Mouse (Mus musculus) forebrain, embryonic 16.5 days (tissue): ENCODE results near the gene Ckap2l. TPM values are rescaled to one million over a fixed set of nuclear protein-coding genes. Genes with fewer than 3 reads are reported as not detected.

ENCODE experiments used
- ATAC-seq: fragments of 200-750 bp; cut with Nextera tagmentation; 2 replicates; pipeline ENCODE4 v1.8.0; 2017; ENCODE audit warnings: mild to moderate bottlenecking, moderate library complexity
- H3K27ac ChIP-seq: fragments of 300-500 bp; sonication (generic); 2 replicates; pipeline ENCODE4 v1.5.1; 2014; ENCODE audit warnings: low read length, control low read depth
- H3K27me3 ChIP-seq: fragments of 300-500 bp; sonication (generic); replicated peaks from 2 replicates; pipeline ENCODE4 v1.6.1; 2014; ENCODE audit warnings: low read length; ENCODE audit not compliant: control insufficient read depth, insufficient read depth
- H3K36me3 ChIP-seq: fragments of 300-500 bp; sonication (generic); 2 replicates; pipeline ENCODE4 v1.6.1; 2014; ENCODE audit not compliant: control insufficient read depth, insufficient read depth
- H3K4me1 ChIP-seq: fragments of 300-500 bp; sonication (generic); replicated peaks from 2 replicates; pipeline ENCODE4 v1.6.1; 2014; ENCODE audit warnings: low read length; ENCODE audit not compliant: control insufficient read depth, insufficient read depth
- H3K4me2 ChIP-seq: fragments of 300-500 bp; sonication (generic); 2 replicates; pipeline ENCODE4 v1.6.1; 2014; ENCODE audit warnings: mild to moderate bottlenecking, low read length, control low read depth
- H3K4me3 ChIP-seq: fragments of 300-500 bp; sonication (generic); replicated peaks from 2 replicates; pipeline ENCODE4 v1.5.1; 2014; ENCODE audit warnings: mild to moderate bottlenecking, low read length, control low read depth
- H3K9ac ChIP-seq: fragments of 300-500 bp; sonication (generic); replicated peaks from 2 replicates; pipeline ENCODE4 v1.6.1; 2014; ENCODE audit warnings: low read depth, low read length, control low read depth
- H3K9me3 ChIP-seq: fragments of 300-500 bp; sonication (generic); 2 replicates; pipeline ENCODE4 v1.6.1; 2016; ENCODE audit warnings: low read length; ENCODE audit not compliant: control insufficient read depth
- WGBS: fragments of 180-500 bp; shearing (Covaris S2); extraction: QIAGEN DNeasy Blood & Tissue Kit; methylation state at CpG from one replicate; pipeline ENCODE4 v1.1.7; 2014; 5-methylcytosine and 5-hydroxymethylcytosine counted together
- polyA plus RNA-seq: library from polyadenylated mRNA; unstranded; fragments of >200 nt; fragmentation: Nextera tagmentation; extraction: Ambion mirVana; gene quantifications from 2 replicates; pipeline ENCODE4 v1.2.1, GENCODE M21; 2015

Gene Ckap2l
- polyA plus RNA-seq, 1 experiment from 2014 or later, result 17.6 TPM

- no peak overlapping the region for H3K27ac ChIP-seq
- no peaks in the 10 kb centered on the region for H3K36me3 ChIP-seq
- H3K4me1 ChIP-seq, result no peaks in the 10 kb centered on the region
- ATAC-seq, result no peak
- no peak overlapping the region for H3K9ac ChIP-seq
- no peak overlapping the region for H3K4me2 ChIP-seq
- H3K27me3 ChIP-seq, result no peaks in the 10 kb centered on the region
- H3K9me3 ChIP-seq, result no peaks in the 10 kb centered on the region
- H3K4me3 ChIP-seq, result no peak overlapping the region
- WGBS, result 87% methylated on average over 20 of the region's 20 CpGs
These were observed 52.4 kb downstream of the Ckap2l start for GRCm38 (mm10) chr2:129244446-129245120.

- no peak overlapping the region for H3K4me2 ChIP-seq
- H3K27me3 ChIP-seq, result no peaks in the 10 kb centered on the region
- 43% methylated on average over 9 of the region's 9 CpGs for WGBS
- H3K9me3 ChIP-seq, result no peaks in the 10 kb centered on the region
- no peak overlapping the region for H3K4me3 ChIP-seq
- H3K36me3 ChIP-seq, result no peaks in the 10 kb centered on the region
- H3K4me1 ChIP-seq, result no peaks in the 10 kb centered on the region
- H3K27ac ChIP-seq, result no peak overlapping the region
- H3K9ac ChIP-seq, result no peak overlapping the region
- no peak for ATAC-seq
These were observed 53.2 kb downstream of the Ckap2l start for GRCm38 (mm10) chr2:129243786-129244185.

- ATAC-seq, result no peak
- 91% methylated on average over 4 of the region's 4 CpGs for WGBS
- Histone ChIP-seq H3K9ac (no peak overlapping the region), H3K27me3 (no peaks in the 10 kb centered on the region), H3K4me1 (no peaks in the 10 kb centered on the region), H3K27ac (no peak overlapping the region), H3K4me2 (no peak overlapping the region), H3K4me3 (no peak overlapping the region), H3K9me3 (no peaks in the 10 kb centered on the region), H3K36me3 (no peaks in the 10 kb centered on the region)
These were observed 54.0 kb downstream of the Ckap2l start for GRCm38 (mm10) chr2:129243005-129243404.

GRCm38 (mm10) chr2:129241845-129242833, 54.9 kb downstream of the Ckap2l start:
- Histone ChIP-seq H3K4me3 (no peak overlapping the region), H3K9me3 (no peaks in the 10 kb centered on the region), H3K9ac (no peak overlapping the region), H3K27me3 (no peaks in the 10 kb centered on the region), H3K27ac (no peak overlapping the region), H3K4me2 (no peak overlapping the region), H3K36me3 (no peaks in the 10 kb centered on the region), H3K4me1 (no peaks in the 10 kb centered on the region)
- WGBS, result 70% methylated on average over 7 of the region's 7 CpGs
- no peak for ATAC-seq

GRCm38 (mm10) chr2:129240726-129241432, 56.1 kb downstream of the Ckap2l start:
- no peaks in the 10 kb centered on the region for H3K27me3 ChIP-seq
- H3K36me3 ChIP-seq, result no peaks in the 10 kb centered on the region
- no peaks in the 10 kb centered on the region for H3K4me1 ChIP-seq

GRCm38 (mm10) chr2:129236526-129236925, 60.5 kb downstream of the Ckap2l start:
- H3K4me2 ChIP-seq, result no peak overlapping the region
- no peaks in the 10 kb centered on the region for H3K9me3 ChIP-seq
- H3K36me3 ChIP-seq, result no peaks in the 10 kb centered on the region
- peaks cover 17% of the 10 kb centered on the region for H3K4me1 ChIP-seq
- H3K27ac ChIP-seq, result no peak overlapping the region
- no peak for ATAC-seq
- no peak overlapping the region for H3K9ac ChIP-seq
- 76% methylated on average over 4 of the region's 4 CpGs for WGBS
- H3K27me3 ChIP-seq, result no peaks in the 10 kb centered on the region
- H3K4me3 ChIP-seq, result no peak overlapping the region

More at GRCm38 (mm10) chr2:129240726-129241432, 56.1 kb downstream of the Ckap2l start:
- Histone ChIP-seq H3K4me2 (no peak overlapping the region), H3K9ac (no peak overlapping the region), H3K4me3 (no peak overlapping the region), H3K27ac (no peak overlapping the region), H3K9me3 (no peaks in the 10 kb centered on the region)
- WGBS, result 60% methylated on average over 9 of the region's 9 CpGs
- no peak for ATAC-seq

GRCm38 (mm10) chr2:129234731-129235130, 62.3 kb downstream of the Ckap2l start:
- no peak for ATAC-seq
- 94% methylated on average over 2 of the region's 2 CpGs for WGBS

GRCm38 (mm10) chr2:129233803-129234477, 63.1 kb downstream of the Ckap2l start:
- Histone ChIP-seq H3K27ac (no peak overlapping the region), H3K9me3 (no peaks in the 10 kb centered on the region), H3K4me2 (no peak overlapping the region), H3K36me3 (no peaks in the 10 kb centered on the region), H3K9ac (no peak overlapping the region), H3K4me3 (no peak overlapping the region), H3K4me1 (peaks cover 17% of the 10 kb centered on the region), H3K27me3 (no peaks in the 10 kb centered on the region)
- WGBS, result 49% methylated on average over 9 of the region's 9 CpGs
- ATAC-seq, result no peak

More at GRCm38 (mm10) chr2:129234731-129235130, 62.3 kb downstream of the Ckap2l start:
- Histone ChIP-seq H3K9me3 (no peaks in the 10 kb centered on the region), H3K4me2 (no peak overlapping the region), H3K27me3 (no peaks in the 10 kb centered on the region), H3K27ac (no peak overlapping the region), H3K4me3 (no peak overlapping the region), H3K36me3 (no peaks in the 10 kb centered on the region), H3K9ac (no peak overlapping the region), H3K4me1 (peaks cover 17% of the 10 kb centered on the region)
